Mouse (Mus musculus): ENCODE measurements around the gene Mfsd13b.

DNA sequence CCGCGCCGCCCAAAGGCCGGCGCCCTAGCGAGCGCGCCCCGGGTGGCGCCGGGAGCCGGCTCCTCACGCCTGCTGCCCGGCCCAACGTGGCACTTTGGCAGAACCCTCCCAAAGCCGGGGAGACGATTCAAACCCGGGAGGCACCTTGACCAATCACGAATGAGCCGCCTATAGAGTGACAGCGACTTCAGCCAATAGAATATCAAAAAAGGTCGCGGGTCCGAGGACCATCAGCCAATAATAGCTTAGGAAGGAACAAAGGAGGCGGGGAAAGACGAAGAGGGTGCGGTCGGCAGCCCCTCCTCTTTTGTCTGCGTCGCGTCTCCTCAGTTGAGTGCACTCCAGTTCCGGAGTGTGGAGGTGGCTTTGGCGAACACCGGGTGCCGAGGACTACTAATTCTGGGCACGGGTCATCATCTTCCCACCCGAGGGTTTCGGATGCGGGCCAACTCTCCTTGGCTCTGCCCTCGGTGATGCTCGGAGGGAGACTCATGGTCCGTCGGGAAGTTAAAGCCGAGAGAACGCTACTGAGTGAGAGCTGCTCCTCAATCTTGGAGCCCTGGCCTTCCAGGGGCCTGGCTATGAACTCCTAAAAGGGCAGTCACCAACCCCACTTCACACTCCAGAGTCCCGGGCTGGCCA, at the start of gene Mfsd13b, which contains the start of gene Cdr2:
- TF ChIP-seq CTCF (IDR thresholded peaks at IDR 0.05; ENCODE audit: low read depth) = no peak
- peak; percentile 81 for TF ChIP-seq EP300 (IDR thresholded peaks at IDR 0.05; ENCODE audit: low read depth)

All from heart, postnatal 0 days (tissue).